Mouse (Mus musculus): ENCODE measurements around the gene Gm4070.
"Not testable (repeated sequence)": the region's sequence is repeated elsewhere in the genome, so short reads cannot be mapped to it uniquely, and the experiment has no call there.

The Gm4070 gene

DNA sequence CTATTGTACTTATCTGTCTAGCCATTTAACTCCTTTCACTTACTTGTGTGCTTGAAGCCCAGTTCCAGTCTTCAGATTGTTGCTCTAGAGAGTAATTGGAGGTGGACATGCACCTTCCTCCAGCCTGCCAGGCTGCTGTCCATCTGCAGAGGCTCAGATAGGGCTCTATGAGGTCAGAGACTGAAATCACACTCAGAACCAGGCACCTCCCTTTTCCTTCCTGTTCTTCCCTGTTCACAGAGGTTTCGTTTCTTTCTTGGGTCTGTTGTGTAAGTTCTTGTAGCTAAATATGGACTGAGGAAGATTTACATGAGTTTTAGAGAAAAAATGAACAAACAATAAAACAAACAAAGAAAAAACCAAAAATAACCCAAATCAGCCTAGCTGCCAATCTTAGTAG lies at the start of gene Gm4070:
Gene Gm4070 (minus strand): TSS at position 156 of the 400 bp plus-strand sequence.
- peak; percentile 0 to 1 for DNase-seq (ENCODE audit: low spot score in 2 of 2)

DNA sequence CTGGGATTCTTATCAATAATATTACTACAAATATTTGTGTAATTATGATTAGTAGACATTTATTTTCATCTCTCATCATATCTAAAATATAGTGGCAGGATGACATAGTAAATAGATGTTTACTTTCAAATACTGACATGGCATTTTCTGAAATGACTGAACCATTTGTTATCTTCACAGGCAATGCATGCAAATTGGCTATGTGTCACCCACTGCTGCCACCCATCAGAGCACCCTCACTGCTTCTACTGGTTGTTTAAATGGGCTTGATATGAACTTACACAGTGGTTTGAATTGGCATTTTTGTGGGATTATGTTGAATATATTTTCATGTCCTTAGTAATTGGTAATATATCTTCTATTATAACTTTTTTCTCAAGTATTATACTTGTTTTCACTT lies 773 bp upstream of the Gm4070 start:
- DNase-seq (ENCODE audit: low spot score in 2 of 2), result not testable (repeated sequence)

DNA sequence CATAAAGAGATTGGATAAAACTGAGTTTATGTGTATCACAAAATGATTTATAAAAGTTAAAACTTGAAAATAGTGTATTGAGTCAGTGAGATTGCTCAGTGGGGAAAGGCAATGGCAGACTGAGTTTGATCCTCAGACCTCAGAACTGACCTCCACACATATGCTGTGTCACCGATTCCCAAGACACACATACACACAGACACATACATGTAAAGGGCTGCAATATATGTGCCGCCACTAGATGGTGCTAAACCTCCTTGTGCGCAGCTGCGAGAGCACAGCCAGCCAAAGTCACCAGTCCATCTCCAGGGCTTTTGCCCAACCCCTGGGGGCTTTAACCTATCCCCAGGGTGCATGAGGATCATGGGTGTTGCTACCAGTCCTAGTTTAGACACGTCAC lies 1.4 kb downstream of the Gm4070 start:
- DNase-seq (ENCODE audit: low spot score in 2 of 2), result not testable (repeated sequence)

DNA sequence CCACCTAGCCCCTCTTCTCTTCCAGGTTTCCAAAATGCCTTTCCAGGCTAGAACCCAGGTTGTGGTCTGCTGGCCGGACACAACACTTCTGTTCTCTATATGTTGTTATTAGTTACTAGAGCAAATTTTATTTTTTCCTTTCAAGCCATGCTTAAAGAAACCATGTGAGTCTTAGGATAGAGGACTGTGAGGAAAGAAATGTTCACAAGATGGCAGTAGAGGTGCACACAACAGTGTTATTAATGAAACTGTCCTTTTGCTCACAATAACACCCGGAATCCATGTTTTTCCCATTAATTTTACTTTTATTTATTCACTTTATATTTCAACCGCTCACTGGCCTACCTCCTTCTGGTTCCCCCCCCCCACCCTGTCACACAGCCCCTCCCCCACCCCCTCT lies 8.5 kb downstream of the Gm4070 start:
- not testable (repeated sequence) for DNase-seq (ENCODE audit: low spot score in 2 of 2)

DNA sequence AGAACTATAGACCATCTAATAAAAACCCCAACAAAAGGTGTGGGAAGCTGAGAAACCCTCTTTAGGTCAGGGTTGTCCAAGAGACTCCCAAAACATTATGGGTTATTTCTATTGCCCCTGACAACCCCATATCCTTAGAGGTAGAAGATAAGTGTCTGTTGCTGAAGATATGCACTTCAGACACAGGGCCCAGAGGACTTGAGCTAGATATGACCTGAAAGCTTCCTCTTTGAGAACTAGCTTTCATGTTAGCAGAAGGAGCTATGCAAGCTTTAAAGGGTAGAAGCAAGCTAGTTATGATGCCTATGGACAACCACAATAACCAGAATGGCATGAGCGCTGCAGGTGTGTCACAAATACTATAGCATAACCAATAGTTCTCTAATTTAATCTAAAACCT lies 21.6 kb downstream of the Gm4070 start:
- not testable (repeated sequence) for DNase-seq (ENCODE audit: low spot score in 2 of 2)

DNA sequence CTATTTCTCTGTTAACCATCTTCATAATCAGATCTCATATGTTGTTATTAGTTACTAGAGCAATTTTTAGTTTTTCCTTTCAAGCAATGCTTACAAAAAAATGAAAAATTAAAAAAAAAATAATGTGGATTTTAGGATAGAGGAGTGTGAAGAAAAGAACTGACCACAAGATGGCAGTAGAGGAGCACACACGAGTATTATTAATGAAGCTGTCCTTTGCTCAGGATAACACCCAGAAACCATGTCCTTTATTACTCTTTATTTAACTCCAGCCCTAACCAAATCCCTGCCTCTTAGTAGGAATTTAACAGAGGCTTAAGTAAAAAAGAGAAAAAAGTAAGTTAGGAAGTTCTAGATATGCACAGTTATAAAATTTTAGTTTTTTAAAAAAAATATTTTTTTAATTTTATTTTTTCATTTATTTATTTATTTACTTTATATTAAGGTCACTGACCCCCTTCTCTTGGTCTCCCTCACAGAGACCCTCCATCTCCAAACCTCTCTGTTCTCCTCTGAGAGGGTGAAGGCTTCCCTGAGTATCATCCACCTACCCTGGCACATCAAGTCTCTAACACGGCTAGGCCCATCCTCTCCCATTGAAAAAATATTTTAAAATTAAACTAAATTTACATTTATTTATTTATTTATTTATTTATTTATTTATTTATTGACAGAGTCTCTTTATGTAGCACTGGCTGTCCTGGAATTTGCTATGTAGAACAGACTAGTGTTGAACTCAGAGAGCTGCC lies 70.0 kb downstream of the Gm4070 start:
- DNase-seq (ENCODE audit: low spot score in 2 of 2), result not testable (repeated sequence)

DNA sequence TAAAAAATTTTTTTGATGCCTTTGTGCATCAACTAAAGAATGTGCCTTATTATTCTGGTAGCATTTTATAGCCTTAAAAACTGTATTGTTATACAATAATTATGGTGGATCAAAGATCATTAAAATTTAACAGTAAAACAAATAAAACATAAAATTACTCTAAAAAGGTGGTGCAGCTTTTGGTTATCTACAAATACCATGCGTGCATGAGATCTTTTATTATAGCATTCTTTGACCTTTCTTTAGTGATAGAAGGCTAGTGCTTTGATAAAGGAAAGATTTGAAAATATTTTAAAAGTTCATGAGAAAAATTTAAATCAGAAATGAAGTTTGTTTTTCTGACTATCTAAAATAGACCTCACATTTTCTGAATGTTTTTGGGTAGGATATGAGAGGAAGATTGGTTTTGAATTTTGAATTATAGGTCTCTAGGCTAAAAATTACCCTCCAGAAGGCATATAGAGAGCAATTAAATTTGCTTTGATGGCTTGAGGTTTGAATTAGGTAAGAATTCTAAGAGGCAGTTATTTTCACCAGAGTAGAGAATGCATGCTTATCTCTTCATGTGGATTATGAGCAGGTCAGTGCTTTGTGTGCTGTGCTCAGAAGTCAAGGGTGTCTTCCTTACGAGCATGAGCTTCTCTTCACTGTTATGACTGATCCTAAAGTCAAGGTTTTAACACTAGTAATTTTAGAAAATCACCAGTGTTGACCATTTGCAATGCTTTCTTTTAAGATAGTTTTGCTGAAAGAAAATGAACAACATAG lies 73.9 kb downstream of the Gm4070 start:
- not testable (repeated sequence) for DNase-seq (ENCODE audit: low spot score in 2 of 2)

DNA sequence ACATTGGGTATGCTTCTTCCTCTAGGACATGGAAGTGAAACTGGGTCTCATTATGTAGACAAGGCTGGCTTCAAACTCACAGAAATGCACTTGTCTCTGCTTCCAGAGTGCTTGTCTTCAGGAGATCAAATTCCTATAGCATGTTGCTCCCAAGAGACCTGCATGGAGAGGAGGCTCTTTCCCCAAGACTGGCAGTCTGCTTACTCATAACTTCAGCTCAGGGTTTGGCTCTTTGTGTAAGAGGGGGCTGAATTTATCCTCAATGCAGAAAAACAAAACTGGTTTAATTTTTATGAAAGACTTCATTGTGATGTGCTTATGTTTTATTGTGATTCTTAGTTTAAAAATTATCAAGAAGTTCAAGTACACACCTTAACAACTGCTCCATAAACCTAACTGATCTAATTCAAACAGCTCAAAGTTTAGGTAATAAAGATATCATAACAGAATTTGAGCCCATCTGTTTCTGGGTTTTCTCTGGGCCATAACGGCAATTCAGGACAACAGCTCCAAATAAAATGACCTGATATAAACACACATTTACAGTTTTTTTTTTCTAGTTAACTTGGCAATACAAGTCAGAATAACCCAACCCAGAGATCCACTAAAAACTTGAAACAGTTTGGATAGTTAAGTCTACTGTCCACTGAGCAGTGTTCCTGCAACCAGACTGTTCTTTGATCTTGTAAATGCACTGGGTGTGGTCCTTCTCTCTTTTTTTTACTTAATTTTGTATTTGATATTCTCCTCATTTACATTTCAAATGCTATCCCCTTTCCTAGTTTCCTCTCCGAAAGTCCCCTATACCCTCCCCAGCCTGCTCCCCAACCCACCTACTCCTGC lies 97.8 kb downstream of the Gm4070 start:
- not testable (repeated sequence) for DNase-seq (ENCODE audit: low spot score in 2 of 2)
